Mouse (Mus musculus) G1E (cell line): ENCODE data around the gene Nme1.

Experiments used
- CTCF ChIP-seq: IDR thresholded peaks from 2 replicates; pipeline ENCODE4 v1.5.1; 2012; ENCODE audit warnings: low read depth, low read length, inconsistent platforms, mixed read lengths
- POLR2AphosphoS5 ChIP-seq: IDR thresholded peaks from 2 replicates; pipeline ENCODE4 v1.6.1; 2012; ENCODE audit warnings: low read depth, low read length, inconsistent platforms; ENCODE audit not compliant: insufficient replicate concordance

- TF ChIP-seq CTCF (no peak), POLR2AphosphoS5 (no peak)
Measured at GRCm38 (mm10) chr11:93972951-93973350, 4.6 kb upstream of the Nme1 start.
